Mouse (Mus musculus): ENCODE measurements around the gene Phkg2. TPM values are rescaled to one million over a fixed set of nuclear protein-coding genes. Genes with fewer than 3 reads are reported as not detected.
A peak's percentile ranks its signal among the peaks of the same experiment; 100 is the strongest.

Gene Phkg2
- total and polyA plus RNA-seq, 3 experiments, result 13.9 to 30.1 (median 17.5) TPM

GRCm38 (mm10) chr7:127585031-127585430 is 11.9 kb downstream of the Phkg2 start:
- no peaks in the 10 kb centered on the region for H3K36me3 ChIP-seq (ENCODE audit: control insufficient read depth, insufficient read depth, low read length)

GRCm38 (mm10) chr7:127586149-127586548 is 13.0 kb downstream of the Phkg2 start:
- Histone ChIP-seq H3K4me1 (ENCODE audit: control insufficient read depth, insufficient read depth, low read length) (peaks cover 8% of the 10 kb centered on the region), H3K36me3 (ENCODE audit: control insufficient read depth, insufficient read depth, low read length) (no peaks in the 10 kb centered on the region), H3K9ac (ENCODE audit: low read depth, low read length) (no peak overlapping the region), H3K27me3 (ENCODE audit: control insufficient read depth, insufficient read depth, low read length) (no peaks in the 10 kb centered on the region), H3K4me3 (no peak overlapping the region), H3K79me2 (replicated peaks; ENCODE audit: control insufficient read depth, insufficient read depth, low read length) (no peaks in the 10 kb centered on the region), H3K27ac (no peak overlapping the region)
- intact Hi-C loops (cut with DNase I), result loop anchor here (5.0 kb wide), 3 partner anchors 74 to 181 kb away; partner anchors contain the start of genes Bcl7c, Orai3 and Srcap
- TF ChIP-seq CTCF (IDR thresholded peaks at IDR 0.05) (no peak), EP300 (IDR thresholded peaks at IDR 0.05; ENCODE audit: insufficient read depth, low read depth, low read length) (no peak), POLR2A (IDR thresholded peaks at IDR 0.05; ENCODE audit: insufficient read depth, low read depth, low read length) (no peak)
- no peak for DNase-seq
- WGBS, result 69% methylated on average over 6 of the region's 6 CpGs

More at GRCm38 (mm10) chr7:127585031-127585430, 11.9 kb downstream of the Phkg2 start:
- no peak for DNase-seq
- H3K27me3 ChIP-seq (ENCODE audit: control insufficient read depth, insufficient read depth, low read length), result no peaks in the 10 kb centered on the region
- H3K4me1 ChIP-seq (ENCODE audit: control insufficient read depth, insufficient read depth, low read length), result peaks cover 8% of the 10 kb centered on the region
- H3K27ac ChIP-seq, result no peak overlapping the region
- intact Hi-C loops (cut with DNase I), result loop anchor here (5.0 kb wide), 3 partner anchors 73 to 182 kb away; partner anchors contain the start of genes Bcl7c, Orai3 and Srcap
- H3K79me2 ChIP-seq (replicated peaks; ENCODE audit: control insufficient read depth, insufficient read depth, low read length), result no peaks in the 10 kb centered on the region
- WGBS, result 77% methylated on average over 7 of the region's 7 CpGs
- H3K9ac ChIP-seq (ENCODE audit: low read depth, low read length), result no peak overlapping the region
- H3K4me3 ChIP-seq, result no peak overlapping the region
- TF ChIP-seq CTCF (IDR thresholded peaks at IDR 0.05) (no peak), POLR2A (IDR thresholded peaks at IDR 0.05; ENCODE audit: insufficient read depth, low read depth, low read length) (no peak), EP300 (IDR thresholded peaks at IDR 0.05; ENCODE audit: insufficient read depth, low read depth, low read length) (no peak)

GRCm38 (mm10) chr7:127587196-127587595 is 14.1 kb downstream of the Phkg2 start:
- H3K27ac ChIP-seq, result peak overlapping the region; percentile 75; the same call in 1 of the 2 replicates

GRCm38 (mm10) chr7:127588011-127588871 is 15.1 kb downstream of the Phkg2 start, which contains the start of the genes Ccdc189 and Rnf40:
Ccdc189 (minus strand) TSS chr7:127588595.
Rnf40 (plus strand) TSS chr7:127588767.
- peak within 1 kb of the TSS; percentile 72 for H3K9ac ChIP-seq (ENCODE audit: low read depth, low read length)
- no peak; the same call in 1 of the 2 replicates for TF ChIP-seq CTCF (IDR thresholded peaks at IDR 0.05)
- peak; percentile 49; the same call in 1 of the 2 replicates for TF ChIP-seq EP300 (IDR thresholded peaks at IDR 0.05; ENCODE audit: insufficient read depth, low read depth, low read length)
- peak; percentile 78 for TF ChIP-seq POLR2A (IDR thresholded peaks at IDR 0.05; ENCODE audit: insufficient read depth, low read depth, low read length)
- DNase-seq, result peak; percentile 89 to 96
- H3K27ac ChIP-seq, result peak within 1 kb of the TSS; percentile 75
- intact Hi-C loops (cut with DNase I), result loop anchor here (2.0 to 5.0 kb wide), 4 partner anchors 15 to 179 kb away; partner anchors contain the start of genes Bcl7c, Orai3, Phkg2 and Srcap
- peak within 1 kb of the TSS; percentile 96 for H3K4me3 ChIP-seq
- H3K79me2 ChIP-seq (replicated peaks; ENCODE audit: control insufficient read depth, insufficient read depth, low read length), result no peaks in the 10 kb centered on the region
- WGBS, result under 1% methylated on average over 50 of the region's 50 CpGs
- H3K4me1 ChIP-seq (ENCODE audit: control insufficient read depth, insufficient read depth, low read length), result peaks cover 8% of the 10 kb centered on the region
- H3K36me3 ChIP-seq (ENCODE audit: control insufficient read depth, insufficient read depth, low read length), result no peaks in the 10 kb centered on the region
- H3K27me3 ChIP-seq (ENCODE audit: control insufficient read depth, insufficient read depth, low read length), result no peaks in the 10 kb centered on the region

More at GRCm38 (mm10) chr7:127587196-127587595, 14.1 kb downstream of the Phkg2 start:
- H3K4me3 ChIP-seq, result no peak overlapping the region
- no peak for DNase-seq
- H3K27me3 ChIP-seq (ENCODE audit: control insufficient read depth, insufficient read depth, low read length), result no peaks in the 10 kb centered on the region
- H3K9ac ChIP-seq (ENCODE audit: low read depth, low read length), result no peak overlapping the region
- 62% methylated on average over 5 of the region's 5 CpGs for WGBS
- H3K4me1 ChIP-seq (ENCODE audit: control insufficient read depth, insufficient read depth, low read length), result peaks cover 8% of the 10 kb centered on the region
- TF ChIP-seq POLR2A (IDR thresholded peaks at IDR 0.05; ENCODE audit: insufficient read depth, low read depth, low read length) (no peak), CTCF (IDR thresholded peaks at IDR 0.05) (no peak), EP300 (IDR thresholded peaks at IDR 0.05; ENCODE audit: insufficient read depth, low read depth, low read length) (no peak)
- H3K36me3 ChIP-seq (ENCODE audit: control insufficient read depth, insufficient read depth, low read length), result no peaks in the 10 kb centered on the region
- intact Hi-C loops (cut with DNase I), result loop anchor here (5.0 kb wide), 3 partner anchors 75 to 180 kb away; partner anchors contain the start of genes Bcl7c, Orai3 and Srcap
- H3K79me2 ChIP-seq (replicated peaks; ENCODE audit: control insufficient read depth, insufficient read depth, low read length), result no peaks in the 10 kb centered on the region

GRCm38 (mm10) chr7:127588901-127589300 is 15.8 kb downstream of the Phkg2 start:
- intact Hi-C loops (cut with DNase I), result loop anchor here (2.0 to 5.0 kb wide), 4 partner anchors 16 to 178 kb away; partner anchors contain the start of genes Bcl7c, Orai3, Phkg2 and Srcap
- no peaks in the 10 kb centered on the region for H3K36me3 ChIP-seq (ENCODE audit: control insufficient read depth, insufficient read depth, low read length)
- H3K4me1 ChIP-seq (ENCODE audit: control insufficient read depth, insufficient read depth, low read length), result peaks cover 8% of the 10 kb centered on the region
- DNase-seq, result no peak
- TF ChIP-seq CTCF (IDR thresholded peaks at IDR 0.05) (no peak), EP300 (IDR thresholded peaks at IDR 0.05; ENCODE audit: insufficient read depth, low read depth, low read length) (no peak), POLR2A (IDR thresholded peaks at IDR 0.05; ENCODE audit: insufficient read depth, low read depth, low read length) (no peak)
- H3K27me3 ChIP-seq (ENCODE audit: control insufficient read depth, insufficient read depth, low read length), result no peaks in the 10 kb centered on the region
- peak overlapping the region; percentile 75 for H3K27ac ChIP-seq
- H3K9ac ChIP-seq (ENCODE audit: low read depth, low read length), result peak overlapping the region; percentile 72
- H3K4me3 ChIP-seq, result peak overlapping the region; percentile 96
- WGBS, result 3% methylated on average over 29 of the region's 29 CpGs
- no peaks in the 10 kb centered on the region for H3K79me2 ChIP-seq (replicated peaks; ENCODE audit: control insufficient read depth, insufficient read depth, low read length)
